Mouse (Mus musculus) thymus, adult 2 months (tissue): ENCODE data around the gene Nostrin.

Experiments used
- CTCF ChIP-seq: fragments of 200-500 bp; IDR thresholded peaks from 2 replicates; pipeline ENCODE4 v1.5.1; 2012; ENCODE audit warnings: mild to moderate bottlenecking, control low read depth, low read length, moderate library complexity, borderline replicate concordance; ENCODE audit not compliant: control insufficient read depth, poor library complexity, insufficient read depth; ENCODE audit errors: extremely low read depth
- POLR2A ChIP-seq: fragments of 200-500 bp; IDR thresholded peaks from 2 replicates; pipeline ENCODE4 v1.6.1; 2012; ENCODE audit warnings: mild to moderate bottlenecking, low read length, control low read depth, moderate library complexity; ENCODE audit not compliant: control insufficient read depth, poor library complexity, insufficient read depth; ENCODE audit errors: extremely low read depth

GRCm38 (mm10) chr2:69221868-69222416 is 86.3 kb downstream of the Nostrin start:
- no peak for TF ChIP-seq CTCF
- no peak for TF ChIP-seq POLR2A
